Mouse (Mus musculus) midbrain, embryonic 10.5 days (tissue): ENCODE results near the gene Fkbp15. TPM values are rescaled to one million over a fixed set of nuclear protein-coding genes. Genes with fewer than 3 reads are reported as not detected.
"Not testable (repeated sequence)": the region's sequence is repeated elsewhere in the genome, so short reads cannot be mapped to it uniquely, and the experiment has no call there.

Experiments
- DNase-seq: peaks from one replicate; pipeline ENCODE4 v3.0.0-alpha.2; 2017; ENCODE audit warnings: low spot score
- H3K27ac ChIP-seq: fragments of 300-500 bp; sonication (generic); replicated peaks from 2 replicates; pipeline ENCODE4 v1.5.1; 2016; ENCODE audit warnings: mild to moderate bottlenecking
- H3K27me3 ChIP-seq: fragments of 300-500 bp; sonication (generic); 2 replicates; pipeline ENCODE4 v1.6.1; 2016; ENCODE audit warnings: low read depth, mild to moderate bottlenecking; ENCODE audit not compliant: poor library complexity, severe bottlenecking
- H3K36me3 ChIP-seq: fragments of 300-500 bp; sonication (generic); 2 replicates; pipeline ENCODE4 v1.6.1; 2016; ENCODE audit warnings: mild to moderate bottlenecking, moderate library complexity
- H3K4me1 ChIP-seq: fragments of 300-500 bp; sonication (generic); 2 replicates; pipeline ENCODE4 v1.6.1; 2016
- H3K4me3 ChIP-seq: fragments of 300-500 bp; sonication (generic); 2 replicates; pipeline ENCODE4 v1.5.1; 2016; ENCODE audit warnings: mild to moderate bottlenecking, moderate library complexity
- H3K9me3 ChIP-seq: fragments of 300-500 bp; sonication (generic); replicated peaks from 2 replicates; pipeline ENCODE4 v1.6.1; 2016; ENCODE audit warnings: mild to moderate bottlenecking
- WGBS: fragments of 180-500 bp; shearing (Covaris S2); methylation state at CpG from one replicate; pipeline ENCODE4 v1.1.7; 2016; 5-methylcytosine and 5-hydroxymethylcytosine counted together
- polyA plus RNA-seq: library from polyadenylated mRNA; unstranded; fragments of >200 nt; fragmentation: Nextera tagmentation; extraction: Ambion mirVana; gene quantifications from 2 replicates; pipeline ENCODE4 v1.2.1, GENCODE M21; 2016

Gene Fkbp15
- polyA plus RNA-seq, 1 experiment from 2014 or later, result 17.6 TPM

DNA sequence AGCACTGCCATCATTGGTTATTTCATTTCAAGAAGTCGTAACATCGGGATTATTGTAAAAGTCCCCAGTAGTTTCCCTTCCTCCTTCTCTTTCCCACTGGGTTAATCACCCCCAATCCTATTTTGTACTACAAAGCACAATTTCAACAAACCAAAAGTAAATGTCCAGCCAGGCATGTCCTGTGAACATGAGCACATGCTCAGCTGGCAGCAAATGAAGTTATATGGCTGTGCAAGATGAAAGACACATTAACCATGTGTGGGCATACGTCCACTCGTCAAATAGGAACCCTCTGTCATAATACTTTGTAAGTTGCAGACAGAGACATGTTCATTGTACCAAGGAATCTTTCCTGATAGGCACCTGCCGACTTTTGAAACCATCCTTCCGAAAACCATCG is 77.4 kb downstream of the Fkbp15 start:
- Histone ChIP-seq H3K4me1 (peaks cover 18% of the 10 kb centered on the region), H3K27ac (no peak overlapping the region), H3K36me3 (no peaks in the 10 kb centered on the region), H3K4me3 (no peak overlapping the region), H3K27me3 (no peaks in the 10 kb centered on the region), H3K9me3 (no peaks in the 10 kb centered on the region)
- 86% methylated on average over 7 of the region's 7 CpGs for WGBS
- DNase-seq, result no peak

GRCm38 (mm10) chr4:62281319-62281718 is 79.0 kb downstream of the Fkbp15 start:
- no peaks in the 10 kb centered on the region for H3K27me3 ChIP-seq
- WGBS, result 49% methylated on average over 5 of the region's 5 CpGs
- no peak overlapping the region for H3K4me3 ChIP-seq
- H3K4me1 ChIP-seq, result peaks cover 9% of the 10 kb centered on the region; the same call in 1 of the 2 replicates
- no peak overlapping the region for H3K27ac ChIP-seq
- no peaks in the 10 kb centered on the region for H3K36me3 ChIP-seq
- DNase-seq, result no peak
- no peaks in the 10 kb centered on the region for H3K9me3 ChIP-seq

GRCm38 (mm10) chr4:62278081-62278480 is 82.3 kb downstream of the Fkbp15 start:
- no peak for DNase-seq
- peaks cover 28% of the 10 kb centered on the region for H3K4me1 ChIP-seq
- H3K27me3 ChIP-seq, result no peaks in the 10 kb centered on the region
- peak overlapping the region; percentile 18; the same call in 1 of the 2 replicates for H3K27ac ChIP-seq
- no peaks in the 10 kb centered on the region for H3K36me3 ChIP-seq
- no peaks in the 10 kb centered on the region for H3K9me3 ChIP-seq
- WGBS, result 83% methylated on average over 4 of the region's 4 CpGs
- no peak overlapping the region for H3K4me3 ChIP-seq

GRCm38 (mm10) chr4:62277222-62277621 is 83.1 kb downstream of the Fkbp15 start:
- no peak for DNase-seq
- H3K4me3 ChIP-seq, result no peak overlapping the region
- H3K27me3 ChIP-seq, result no peaks in the 10 kb centered on the region
- WGBS, result 70% methylated on average over 3 of the region's 3 CpGs
- H3K9me3 ChIP-seq, result no peaks in the 10 kb centered on the region
- H3K27ac ChIP-seq, result peak overlapping the region; percentile 86
- H3K4me1 ChIP-seq, result peaks cover 28% of the 10 kb centered on the region
- no peaks in the 10 kb centered on the region for H3K36me3 ChIP-seq

- no peak for DNase-seq
- H3K9me3 ChIP-seq, result no peaks in the 10 kb centered on the region
- peak overlapping the region; percentile 86 for H3K27ac ChIP-seq
- no peak overlapping the region for H3K4me3 ChIP-seq
- H3K36me3 ChIP-seq, result no peaks in the 10 kb centered on the region
- H3K27me3 ChIP-seq, result no peaks in the 10 kb centered on the region
- H3K4me1 ChIP-seq, result peaks cover 28% of the 10 kb centered on the region
- 89% methylated on average over 10 of the region's 10 CpGs for WGBS
Observed at GRCm38 (mm10) chr4:62276642-62277041, 83.7 kb downstream of the Fkbp15 start.

- peak overlapping the region; percentile 16; the same call in 1 of the 2 replicates for H3K4me3 ChIP-seq
- peaks cover 28% of the 10 kb centered on the region for H3K4me1 ChIP-seq
- no peaks in the 10 kb centered on the region for H3K27me3 ChIP-seq
- no peaks in the 10 kb centered on the region for H3K36me3 ChIP-seq
- peak overlapping the region; percentile 86 for H3K27ac ChIP-seq
- 12% methylated on average over 12 of the region's 12 CpGs for WGBS
- peak; percentile 80 for DNase-seq
- H3K9me3 ChIP-seq, result no peaks in the 10 kb centered on the region
Observed at GRCm38 (mm10) chr4:62274841-62275536, 85.4 kb downstream of the Fkbp15 start.

- H3K9me3 ChIP-seq, result no peaks in the 10 kb centered on the region
- WGBS, result 94% methylated on average over 10 of the region's 10 CpGs
- H3K4me3 ChIP-seq, result no peak overlapping the region
- DNase-seq, result no peak
- peak overlapping the region; percentile 86; the same call in 1 of the 2 replicates for H3K27ac ChIP-seq
- H3K36me3 ChIP-seq, result no peaks in the 10 kb centered on the region
- no peaks in the 10 kb centered on the region for H3K27me3 ChIP-seq
- peaks cover 28% of the 10 kb centered on the region for H3K4me1 ChIP-seq
Observed at GRCm38 (mm10) chr4:62273916-62274315, 86.4 kb downstream of the Fkbp15 start.

DNA sequence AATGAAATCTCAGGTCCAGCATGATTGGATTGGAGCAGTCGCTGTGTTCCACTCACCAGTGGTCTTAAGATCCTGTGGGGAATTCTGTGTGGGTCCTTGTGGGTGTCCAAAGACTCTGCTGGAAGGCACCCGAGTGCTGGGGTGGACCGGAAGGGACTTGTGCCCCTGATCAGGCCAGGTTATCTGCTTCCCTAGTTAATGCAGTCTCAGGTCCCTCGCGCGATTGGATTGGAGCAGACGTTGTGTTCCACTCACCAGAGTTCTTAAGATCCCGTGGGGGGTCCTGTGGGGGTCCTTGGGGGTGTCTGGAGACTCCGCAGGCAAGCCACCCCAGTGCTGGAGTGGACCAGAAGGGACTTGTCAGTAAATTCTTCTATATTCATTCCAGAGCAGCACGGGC is 87.7 kb downstream of the Fkbp15 start:
- H3K9me3 ChIP-seq, result no peaks in the 10 kb centered on the region
- WGBS, result 91% methylated on average over 10 of the region's 10 CpGs
- no peak overlapping the region for H3K4me3 ChIP-seq
- no peaks in the 10 kb centered on the region for H3K36me3 ChIP-seq
- H3K27me3 ChIP-seq, result no peaks in the 10 kb centered on the region
- no peak for DNase-seq
- H3K27ac ChIP-seq, result no peak overlapping the region
- H3K4me1 ChIP-seq, result peaks cover 27% of the 10 kb centered on the region

DNA sequence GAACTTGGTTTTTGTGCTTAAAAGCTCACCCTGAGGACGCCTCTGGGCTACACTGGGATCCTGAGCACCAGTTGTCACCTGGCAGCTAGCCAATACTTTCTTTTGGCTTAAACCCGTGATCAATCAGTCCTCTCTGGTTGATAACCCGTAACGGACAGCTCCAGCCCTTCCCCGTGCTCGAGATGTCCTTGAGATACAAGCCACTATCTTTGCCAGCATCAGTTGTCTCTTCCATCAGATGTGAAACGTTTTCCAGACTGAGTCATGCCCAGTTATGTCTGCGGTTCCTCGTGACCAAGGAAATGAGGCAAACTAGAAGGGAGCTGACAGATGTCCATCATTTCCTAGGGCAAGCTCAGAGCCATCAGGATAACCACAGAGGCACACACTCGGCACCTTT is 93.2 kb downstream of the Fkbp15 start:
- H3K4me3 ChIP-seq, result no peak overlapping the region
- H3K9me3 ChIP-seq, result no peaks in the 10 kb centered on the region
- no peaks in the 10 kb centered on the region for H3K27me3 ChIP-seq
- DNase-seq, result no peak
- WGBS, result 90% methylated on average over 10 of the region's 10 CpGs
- H3K36me3 ChIP-seq, result no peaks in the 10 kb centered on the region
- H3K4me1 ChIP-seq, result 0 out of 2 replicates have a peak, but pooled peaks cover 2% of the 10 kb centered on the region
- H3K27ac ChIP-seq, result no peak overlapping the region

DNA sequence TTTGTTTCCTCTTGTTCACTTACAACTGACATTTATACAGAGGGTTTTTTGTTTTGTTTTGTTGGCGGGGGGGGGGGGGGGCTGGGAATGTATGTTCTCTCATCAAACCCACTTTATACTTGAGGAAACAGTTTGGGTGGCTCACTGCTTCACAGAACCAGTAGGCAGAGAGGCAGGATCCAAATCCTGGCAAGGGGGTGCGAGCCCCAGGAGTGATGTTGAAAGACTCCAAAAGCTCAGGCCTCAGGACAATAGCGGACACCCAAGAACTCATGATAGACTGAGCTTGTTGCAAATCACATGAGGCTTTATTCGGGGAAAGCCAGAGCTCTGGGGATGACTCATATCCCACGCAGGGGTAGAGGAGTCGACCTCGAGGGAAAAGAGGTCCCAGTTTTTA is 94.3 kb downstream of the Fkbp15 start:
- 78% methylated on average over 7 of the region's 7 CpGs for WGBS
- H3K9me3 ChIP-seq, H3K4me1 ChIP-seq, H3K27me3 ChIP-seq, H3K36me3 ChIP-seq, H3K27ac ChIP-seq, H3K4me3 ChIP-seq, DNase-seq: not testable (repeated sequence)

- peak; percentile 9 for DNase-seq
- H3K4me3 ChIP-seq, result no peak overlapping the region
- H3K36me3 ChIP-seq, result no peaks in the 10 kb centered on the region
- H3K27ac ChIP-seq, result no peak overlapping the region
- no peaks in the 10 kb centered on the region for H3K9me3 ChIP-seq
- 0 out of 2 replicates have a peak, but pooled peaks cover 2% of the 10 kb centered on the region for H3K4me1 ChIP-seq
- no peaks in the 10 kb centered on the region for H3K27me3 ChIP-seq
- 87% methylated on average over 10 of the region's 10 CpGs for WGBS
Observed at GRCm38 (mm10) chr4:62265154-62265836, 95.1 kb downstream of the Fkbp15 start.

GRCm38 (mm10) chr4:62263133-62263844 is 97.1 kb downstream of the Fkbp15 start:
- no peaks in the 10 kb centered on the region for H3K27me3 ChIP-seq
- no peak overlapping the region for H3K4me3 ChIP-seq
- no peaks in the 10 kb centered on the region for H3K9me3 ChIP-seq
- H3K27ac ChIP-seq, result 0 out of 2 replicates have a peak overlapping the region, but pooled peaks have one; percentile 46
- WGBS, result 40% methylated on average over 7 of the region's 7 CpGs
- 0 out of 2 replicates have a peak, but pooled peaks cover 2% of the 10 kb centered on the region for H3K4me1 ChIP-seq
- H3K36me3 ChIP-seq, result no peaks in the 10 kb centered on the region
- DNase-seq, result peak; percentile 24
